Mouse (Mus musculus): ENCODE results near the gene Ppp4c.

The Ppp4c gene

GRCm38 (mm10) chr7:126802134-126802889 lies 10.0 kb upstream of the Ppp4c start:
- DNase-seq (ENCODE audit: low read depth, low spot score) = no peak

- no peak for DNase-seq (ENCODE audit: low read depth, low spot score)
These were observed 8.7 kb upstream of the Ppp4c start for GRCm38 (mm10) chr7:126801057-126801422.

GRCm38 (mm10) chr7:126800269-126801056 lies 8.2 kb upstream of the Ppp4c start:
- DNase-seq (ENCODE audit: low read depth, low spot score) = no peak

- DNase-seq (ENCODE audit: low read depth, low spot score) = peak; percentile 81
These were observed 7.4 kb upstream of the Ppp4c start for GRCm38 (mm10) chr7:126799468-126800268.

- peak; percentile 95 for DNase-seq (ENCODE audit: low read depth, low spot score)
These were observed 6.8 kb upstream of the Ppp4c start for GRCm38 (mm10) chr7:126799050-126799467.

- DNase-seq (ENCODE audit: low read depth, low spot score) = no peak
These were observed 6.1 kb upstream of the Ppp4c start for GRCm38 (mm10) chr7:126798127-126799049.

GRCm38 (mm10) chr7:126797411-126798126 lies 5.3 kb upstream of the Ppp4c start, which contains the start of gene Fam57b:
Fam57b (plus strand) TSS chr7:126797668.
- DNase-seq (ENCODE audit: low read depth, low spot score) = no peak

- no peak for DNase-seq (ENCODE audit: low read depth, low spot score)
These were observed 4.1 kb upstream of the Ppp4c start for GRCm38 (mm10) chr7:126796350-126796932.

- DNase-seq (ENCODE audit: low read depth, low spot score) = no peak
These were observed 3.4 kb upstream of the Ppp4c start for GRCm38 (mm10) chr7:126795387-126796317.

GRCm38 (mm10) chr7:126794271-126794605 lies 1.9 kb upstream of the Ppp4c start:
- DNase-seq (ENCODE audit: low read depth, low spot score) = no peak

GRCm38 (mm10) chr7:126793456-126794270 lies 1.4 kb upstream of the Ppp4c start:
- DNase-seq (ENCODE audit: low read depth, low spot score) = no peak

- DNase-seq (ENCODE audit: low read depth, low spot score) = no peak
These were observed 586 bp upstream of the Ppp4c start for GRCm38 (mm10) chr7:126792721-126793443.

GRCm38 (mm10) chr7:126789141-126789540 lies 3.2 kb downstream of the Ppp4c start:
- DNase-seq (ENCODE audit: low read depth, low spot score) = no peak

GRCm38 (mm10) chr7:126786142-126786541 lies 6.2 kb downstream of the Ppp4c start:
- DNase-seq (ENCODE audit: low read depth, low spot score) = no peak

GRCm38 (mm10) chr7:126785056-126785455 lies 7.2 kb downstream of the Ppp4c start:
- no peak for DNase-seq (ENCODE audit: low read depth, low spot score)

GRCm38 (mm10) chr7:126784469-126784868 lies 7.8 kb downstream of the Ppp4c start:
- no peak for DNase-seq (ENCODE audit: low read depth, low spot score)

GRCm38 (mm10) chr7:126782693-126783092 lies 9.6 kb downstream of the Ppp4c start:
- no peak for DNase-seq (ENCODE audit: low read depth, low spot score)
